Mouse (Mus musculus) embryonic fibroblast, embryonic 13.5 days (primary cell): ENCODE data around the gene Slc7a11. TPM values are rescaled to one million over a fixed set of nuclear protein-coding genes. Genes with fewer than 3 reads are reported as not detected.
A peak's percentile ranks its signal among the peaks of the same experiment; 100 is the strongest.
"Not testable (repeated sequence)": the region's sequence is repeated elsewhere in the genome, so short reads cannot be mapped to it uniquely, and the experiment has no call there.

ENCODE experiments used
- H3K27ac ChIP-seq: 2 replicates; pipeline ENCODE4 v1.5.1; 2012; ENCODE audit warnings: low read length, control low read depth, inconsistent platforms; ENCODE audit not compliant: insufficient read depth
- H3K4me1 ChIP-seq: 2 replicates; pipeline ENCODE4 v1.6.1; 2011; ENCODE audit warnings: low read length; ENCODE audit not compliant: control insufficient read depth, insufficient read depth
- H3K4me3 ChIP-seq: 2 replicates; pipeline ENCODE4 v1.5.1; 2011; ENCODE audit warnings: mild to moderate bottlenecking, control low read depth, low read length; ENCODE audit not compliant: insufficient read depth
- CTCF ChIP-seq: IDR thresholded peaks from 2 replicates; pipeline ENCODE4 v1.5.1; 2011; ENCODE audit warnings: mild to moderate bottlenecking, control low read depth, low read length, moderate library complexity, borderline replicate concordance; ENCODE audit not compliant: insufficient read depth
- POLR2A ChIP-seq: IDR thresholded peaks from 2 replicates; pipeline ENCODE4 v1.6.1; 2011; ENCODE audit warnings: low read depth, mild to moderate bottlenecking, control low read depth, low read length, moderate library complexity
- polyA plus RNA-seq: library from polyadenylated mRNA; stranded (reverse); fragments of >200 nt; gene quantifications from 2 replicates; pipeline ENCODE4 v1.2.4, GENCODE M21; 2011; ENCODE audit warnings: low read depth; ENCODE audit not compliant: missing spikeins, insufficient read length

Gene Slc7a11
- polyA plus RNA-seq, 1 experiment: 11.2 TPM

GRCm38 (mm10) chr3:50441330-50441729 lies 2.1 kb downstream of the Slc7a11 start:
- no peaks in the 10 kb centered on the region; the same call in none of the 2 replicates for H3K4me1 ChIP-seq
- no peak overlapping the region for H3K27ac ChIP-seq
- no peak for TF ChIP-seq CTCF
- no peak for TF ChIP-seq POLR2A
- H3K4me3 ChIP-seq: no peak overlapping the region

GRCm38 (mm10) chr3:50440409-50440808 lies 3.0 kb downstream of the Slc7a11 start:
- TF ChIP-seq CTCF: no peak
- TF ChIP-seq POLR2A: no peak
- H3K4me3 ChIP-seq: no peak overlapping the region
- H3K4me1 ChIP-seq: no peaks in the 10 kb centered on the region; the same call in none of the 2 replicates
- no peak overlapping the region for H3K27ac ChIP-seq

- Histone ChIP-seq H3K27ac (no peak overlapping the region), H3K4me3 (no peak overlapping the region), H3K4me1 (no peaks in the 10 kb centered on the region; the same call in none of the 2 replicates)
- TF ChIP-seq CTCF: no peak
- no peak for TF ChIP-seq POLR2A
Observed at GRCm38 (mm10) chr3:50439429-50439828, 4.0 kb downstream of the Slc7a11 start.

- no peak overlapping the region for H3K4me3 ChIP-seq
- TF ChIP-seq POLR2A: no peak
- no peak for TF ChIP-seq CTCF
- no peak overlapping the region for H3K27ac ChIP-seq
- H3K4me1 ChIP-seq: no peaks in the 10 kb centered on the region; the same call in none of the 2 replicates
Observed at GRCm38 (mm10) chr3:50438520-50439253, 4.7 kb downstream of the Slc7a11 start.

- not testable (repeated sequence) for H3K4me1 ChIP-seq, H3K4me3 ChIP-seq
- peak overlapping the region; percentile 52 for H3K27ac ChIP-seq
Observed at GRCm38 (mm10) chr3:50438081-50438480, 5.3 kb downstream of the Slc7a11 start.

- H3K4me1 ChIP-seq, H3K27ac ChIP-seq, H3K4me3 ChIP-seq: not testable (repeated sequence)
Observed at GRCm38 (mm10) chr3:50436409-50436808, 7.0 kb downstream of the Slc7a11 start.

- TF ChIP-seq POLR2A (no peak), CTCF (no peak)
- no peak overlapping the region for H3K27ac ChIP-seq
Observed at GRCm38 (mm10) chr3:50433831-50434230, 9.6 kb downstream of the Slc7a11 start.

GRCm38 (mm10) chr3:50430811-50431210 lies 12.6 kb downstream of the Slc7a11 start:
- H3K4me1 ChIP-seq: no peaks in the 10 kb centered on the region
- H3K4me3 ChIP-seq: no peak overlapping the region
- no peak overlapping the region for H3K27ac ChIP-seq
- TF ChIP-seq CTCF: no peak
- no peak for TF ChIP-seq POLR2A

More at GRCm38 (mm10) chr3:50433831-50434230, 9.6 kb downstream of the Slc7a11 start:
- no peaks in the 10 kb centered on the region; the same call in none of the 2 replicates for H3K4me1 ChIP-seq
- H3K4me3 ChIP-seq: no peak overlapping the region

- H3K27ac ChIP-seq: no peak overlapping the region
- TF ChIP-seq POLR2A (no peak), CTCF (no peak)
- no peak overlapping the region for H3K4me3 ChIP-seq
- no peaks in the 10 kb centered on the region for H3K4me1 ChIP-seq
Observed at GRCm38 (mm10) chr3:50421480-50422277, 21.7 kb downstream of the Slc7a11 start.

GRCm38 (mm10) chr3:50419161-50419560 lies 24.3 kb downstream of the Slc7a11 start:
- H3K27ac ChIP-seq: no peak overlapping the region
- TF ChIP-seq CTCF: no peak
- TF ChIP-seq POLR2A: no peak
- no peak overlapping the region for H3K4me3 ChIP-seq
- no peaks in the 10 kb centered on the region for H3K4me1 ChIP-seq
